Mouse (Mus musculus) stomach, postnatal 0 days (tissue): Measurements from ENCODE around the gene Pprc1.

Experiments used
- CTCF ChIP-seq: IDR thresholded peaks from 2 replicates; pipeline ENCODE4 v1.5.1; 2016; ENCODE audit warnings: antibody characterized with exemption, low read depth, mild to moderate bottlenecking, moderate library complexity
- EP300 ChIP-seq: optimal IDR thresholded peaks from 2 replicates; pipeline ENCODE3; 2016; ENCODE audit warnings: antibody characterized with exemption

DNA sequence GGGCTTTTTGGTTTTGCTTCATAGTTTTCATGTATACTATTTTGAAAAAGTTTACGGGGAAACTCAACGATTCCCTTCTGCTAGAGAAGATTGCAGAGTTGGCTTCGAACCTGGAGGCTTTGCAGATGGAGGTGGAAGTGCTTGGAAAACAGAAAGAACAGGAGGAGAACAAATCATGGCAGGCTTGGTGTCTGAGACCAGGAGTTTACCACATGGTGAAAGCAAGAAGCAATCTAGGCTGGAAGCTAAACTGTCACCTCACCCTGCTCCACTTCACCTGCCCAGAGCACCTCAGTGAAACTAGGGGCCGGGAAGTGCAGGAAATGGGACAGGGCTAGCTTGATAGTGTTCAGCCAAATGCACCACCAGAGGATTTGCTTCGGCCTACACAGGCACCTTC, 51.7 kb downstream of the Pprc1 start:
- TF ChIP-seq EP300 (no peak), CTCF (no peak)
